Mouse (Mus musculus): Measurements from ENCODE around the gene Pafah1b3. TPM values are rescaled to one million over a fixed set of nuclear protein-coding genes. Genes with fewer than 3 reads are reported as not detected.

The Pafah1b3 gene
- total RNA-seq, 2 experiments from 2014 or later: 21.2 to 25.9 TPM

GRCm38 (mm10) chr7:25305481-25305880, 7.7 kb upstream of the Pafah1b3 start:
- DNase-seq: no peak

GRCm38 (mm10) chr7:25303685-25304006, 5.9 kb upstream of the Pafah1b3 start:
- no peak for DNase-seq

- no peak for DNase-seq
Measured at GRCm38 (mm10) chr7:25303003-25303684, 5.4 kb upstream of the Pafah1b3 start.

GRCm38 (mm10) chr7:25301063-25301462, 3.3 kb upstream of the Pafah1b3 start, which contains the start of gene Prr19:
Gene Prr19 (plus strand): TSS chr7:25301411.
- DNase-seq: no peak

GRCm38 (mm10) chr7:25296945-25297453, 787 bp downstream of the Pafah1b3 start:
- DNase-seq: no peak

GRCm38 (mm10) chr7:25294960-25295722, 2.6 kb downstream of the Pafah1b3 start:
- DNase-seq: peak in 1 of 2 experiments; percentile 1

GRCm38 (mm10) chr7:25294495-25294894, 3.3 kb downstream of the Pafah1b3 start:
- no peak for DNase-seq

GRCm38 (mm10) chr7:25293191-25293739, 4.5 kb downstream of the Pafah1b3 start:
- DNase-seq: peak in 1 of 2 experiments; percentile 2

GRCm38 (mm10) chr7:25292107-25292506, 5.7 kb downstream of the Pafah1b3 start:
- DNase-seq: peak in 1 of 2 experiments; percentile 1

- DNase-seq: peak in 1 of 2 experiments; percentile 6
Measured at GRCm38 (mm10) chr7:25290911-25291310, 6.9 kb downstream of the Pafah1b3 start.

- DNase-seq: no peak
Measured at GRCm38 (mm10) chr7:25290463-25290862, 7.3 kb downstream of the Pafah1b3 start.

- DNase-seq: no peak
Measured at GRCm38 (mm10) chr7:25289925-25290324, 7.9 kb downstream of the Pafah1b3 start.

- peak in 1 of 2 experiments; percentile 1 for DNase-seq
Measured at GRCm38 (mm10) chr7:25288721-25289120, 9.1 kb downstream of the Pafah1b3 start.

- DNase-seq: no peak
Measured at GRCm38 (mm10) chr7:25288011-25288410, 9.8 kb downstream of the Pafah1b3 start.

- no peak for DNase-seq
Measured at GRCm38 (mm10) chr7:25286989-25287388, 10.8 kb downstream of the Pafah1b3 start.

GRCm38 (mm10) chr7:25285511-25286238, 12.1 kb downstream of the Pafah1b3 start:
- no peak for DNase-seq

GRCm38 (mm10) chr7:25284766-25285165, 13.0 kb downstream of the Pafah1b3 start:
- no peak for DNase-seq

- no peak for DNase-seq
Measured at GRCm38 (mm10) chr7:25284171-25284570, 13.6 kb downstream of the Pafah1b3 start.

GRCm38 (mm10) chr7:25283637-25284036, 14.1 kb downstream of the Pafah1b3 start:
- no peak for DNase-seq

- DNase-seq: peak in 1 of 2 experiments; percentile 42
Measured at GRCm38 (mm10) chr7:25282731-25283211, 15.0 kb downstream of the Pafah1b3 start.

- peak; percentile 96 for DNase-seq
Measured at GRCm38 (mm10) chr7:25281734-25282601, 15.8 kb downstream of the Pafah1b3 start.
